Mouse (Mus musculus): Measurements from ENCODE around the gene A1cf. TPM values are rescaled to one million over a fixed set of nuclear protein-coding genes. Genes with fewer than 3 reads are reported as not detected.

A1cf gene
- polyA plus RNA-seq, 1 experiment from 2014 or later = not detected

GRCm38 (mm10) chr19:31895971-31896370 lies 27.4 kb downstream of the A1cf start:
- no peaks in the 10 kb centered on the region for H3K27me3 ChIP-seq
- no peak overlapping the region for H3K27ac ChIP-seq
- no peak overlapping the region for H3K9ac ChIP-seq
- 83% methylated on average over 1 of the region's 1 CpGs for WGBS
- H3K36me3 ChIP-seq = no peaks in the 10 kb centered on the region
- no peaks in the 10 kb centered on the region for H3K9me3 ChIP-seq
- no peaks in the 10 kb centered on the region for H3K4me1 ChIP-seq (replicated peaks)
- no peak overlapping the region for H3K4me2 ChIP-seq
- H3K4me3 ChIP-seq = no peak overlapping the region
- ATAC-seq (ENCODE audit: low FRiP score) = no peak

- no peak for ATAC-seq (ENCODE audit: low FRiP score)
- no peak overlapping the region for H3K4me2 ChIP-seq
- no peak overlapping the region for H3K9ac ChIP-seq
- H3K36me3 ChIP-seq = no peaks in the 10 kb centered on the region
- no peak overlapping the region for H3K4me3 ChIP-seq
- H3K9me3 ChIP-seq = no peaks in the 10 kb centered on the region
- no peak overlapping the region for H3K27ac ChIP-seq
- H3K27me3 ChIP-seq = no peaks in the 10 kb centered on the region
- no peaks in the 10 kb centered on the region for H3K4me1 ChIP-seq (replicated peaks)
- WGBS = 88% methylated on average over 1 of the region's 1 CpGs
Measured at GRCm38 (mm10) chr19:31896711-31897110, 28.1 kb downstream of the A1cf start.

- Histone ChIP-seq H3K4me2 (no peak overlapping the region), H3K9ac (no peak overlapping the region), H3K36me3 (no peaks in the 10 kb centered on the region), H3K4me3 (no peak overlapping the region), H3K27ac (no peak overlapping the region), H3K27me3 (no peaks in the 10 kb centered on the region), H3K9me3 (no peaks in the 10 kb centered on the region), H3K4me1 (replicated peaks) (no peaks in the 10 kb centered on the region)
- ATAC-seq (ENCODE audit: low FRiP score) = no peak
- 53% methylated on average over 7 of the region's 7 CpGs for WGBS
Measured at GRCm38 (mm10) chr19:31905671-31906070, 37.1 kb downstream of the A1cf start.

DNA sequence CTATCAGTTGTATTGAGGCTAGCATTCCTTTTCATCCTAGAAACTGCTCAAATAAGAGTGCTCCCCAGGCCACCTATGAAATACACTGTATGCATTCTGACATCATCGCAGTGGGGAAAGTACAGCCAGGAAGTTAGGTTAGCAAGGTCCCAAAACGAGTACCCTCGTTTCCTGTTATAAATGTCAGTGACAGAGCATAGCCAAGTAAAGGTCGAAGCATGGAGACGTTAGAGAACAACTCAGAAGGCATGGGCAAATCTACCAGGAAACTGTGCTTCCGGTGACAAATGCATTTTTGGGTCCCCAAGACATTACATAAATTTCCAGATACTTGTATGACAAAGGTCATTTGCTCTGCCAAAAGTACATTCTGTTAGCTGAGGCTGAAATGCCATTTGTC lies 41.9 kb downstream of the A1cf start:
- ATAC-seq (ENCODE audit: low FRiP score) = no peak
- no peaks in the 10 kb centered on the region for H3K36me3 ChIP-seq
- no peak overlapping the region for H3K9ac ChIP-seq

DNA sequence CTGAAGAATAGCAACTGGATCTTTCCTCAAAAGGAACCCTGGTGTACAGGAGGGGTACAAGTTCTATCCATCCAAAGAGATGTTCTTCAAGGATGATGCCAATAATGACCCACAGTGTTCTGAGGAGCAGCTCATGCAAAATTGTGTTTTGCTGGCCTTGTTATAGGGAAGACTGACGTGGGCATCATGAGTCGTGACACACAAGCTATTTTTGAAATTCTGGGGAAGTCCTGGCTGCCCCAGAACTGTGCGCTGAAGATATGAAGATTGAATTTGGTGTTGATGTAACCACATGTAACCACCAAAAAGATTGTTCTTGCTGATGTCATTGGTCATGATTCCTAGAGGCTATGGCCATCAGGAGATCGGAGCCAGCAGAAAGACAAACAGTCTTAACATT lies 45.4 kb downstream of the A1cf start:
- Histone ChIP-seq H3K36me3 (no peaks in the 10 kb centered on the region), H3K9ac (no peak overlapping the region), H3K9me3 (no peaks in the 10 kb centered on the region), H3K4me1 (replicated peaks) (no peaks in the 10 kb centered on the region), H3K27me3 (no peaks in the 10 kb centered on the region), H3K27ac (no peak overlapping the region), H3K4me2 (no peak overlapping the region), H3K4me3 (no peak overlapping the region)
- ATAC-seq (ENCODE audit: low FRiP score) = no peak
- WGBS = 95% methylated on average over 4 of the region's 4 CpGs

More for the DNA sequence above, 41.9 kb downstream of the A1cf start:
- no peak overlapping the region for H3K27ac ChIP-seq
- H3K4me1 ChIP-seq (replicated peaks) = no peaks in the 10 kb centered on the region
- no peak overlapping the region for H3K4me3 ChIP-seq
- WGBS = 80% methylated on average over 6 of the region's 6 CpGs
- H3K9me3 ChIP-seq = no peaks in the 10 kb centered on the region
- no peak overlapping the region for H3K4me2 ChIP-seq
- no peaks in the 10 kb centered on the region for H3K27me3 ChIP-seq

GRCm38 (mm10) chr19:31920357-31920756 lies 51.8 kb downstream of the A1cf start:
- no peak overlapping the region for H3K27ac ChIP-seq

GRCm38 (mm10) chr19:31921852-31922251 lies 53.3 kb downstream of the A1cf start:
- ATAC-seq (ENCODE audit: low FRiP score) = no peak
- H3K9ac ChIP-seq = no peak overlapping the region
- WGBS = 37% methylated on average over 5 of the region's 5 CpGs

More at GRCm38 (mm10) chr19:31920357-31920756, 51.8 kb downstream of the A1cf start:
- no peak for ATAC-seq (ENCODE audit: low FRiP score)
- no peaks in the 10 kb centered on the region for H3K4me1 ChIP-seq (replicated peaks)
- no peak overlapping the region for H3K9ac ChIP-seq
- H3K9me3 ChIP-seq = no peaks in the 10 kb centered on the region
- no peaks in the 10 kb centered on the region for H3K27me3 ChIP-seq
- 93% methylated on average over 4 of the region's 4 CpGs for WGBS
- H3K4me3 ChIP-seq = no peak overlapping the region
- H3K4me2 ChIP-seq = no peak overlapping the region
- H3K36me3 ChIP-seq = no peaks in the 10 kb centered on the region

GRCm38 (mm10) chr19:31923615-31924352 lies 55.2 kb downstream of the A1cf start:
- Histone ChIP-seq H3K27me3 (no peaks in the 10 kb centered on the region), H3K4me3 (no peak overlapping the region), H3K36me3 (no peaks in the 10 kb centered on the region), H3K9ac (no peak overlapping the region), H3K27ac (no peak overlapping the region), H3K4me2 (no peak overlapping the region), H3K4me1 (replicated peaks) (no peaks in the 10 kb centered on the region), H3K9me3 (no peaks in the 10 kb centered on the region)
- 80% methylated on average over 6 of the region's 6 CpGs for WGBS
- ATAC-seq (ENCODE audit: low FRiP score) = no peak

More at GRCm38 (mm10) chr19:31921852-31922251, 53.3 kb downstream of the A1cf start:
- H3K36me3 ChIP-seq = no peaks in the 10 kb centered on the region
- H3K4me3 ChIP-seq = no peak overlapping the region
- H3K4me2 ChIP-seq = no peak overlapping the region
- H3K27me3 ChIP-seq = no peaks in the 10 kb centered on the region
- H3K27ac ChIP-seq = no peak overlapping the region
- H3K4me1 ChIP-seq (replicated peaks) = no peaks in the 10 kb centered on the region
- no peaks in the 10 kb centered on the region for H3K9me3 ChIP-seq

DNA sequence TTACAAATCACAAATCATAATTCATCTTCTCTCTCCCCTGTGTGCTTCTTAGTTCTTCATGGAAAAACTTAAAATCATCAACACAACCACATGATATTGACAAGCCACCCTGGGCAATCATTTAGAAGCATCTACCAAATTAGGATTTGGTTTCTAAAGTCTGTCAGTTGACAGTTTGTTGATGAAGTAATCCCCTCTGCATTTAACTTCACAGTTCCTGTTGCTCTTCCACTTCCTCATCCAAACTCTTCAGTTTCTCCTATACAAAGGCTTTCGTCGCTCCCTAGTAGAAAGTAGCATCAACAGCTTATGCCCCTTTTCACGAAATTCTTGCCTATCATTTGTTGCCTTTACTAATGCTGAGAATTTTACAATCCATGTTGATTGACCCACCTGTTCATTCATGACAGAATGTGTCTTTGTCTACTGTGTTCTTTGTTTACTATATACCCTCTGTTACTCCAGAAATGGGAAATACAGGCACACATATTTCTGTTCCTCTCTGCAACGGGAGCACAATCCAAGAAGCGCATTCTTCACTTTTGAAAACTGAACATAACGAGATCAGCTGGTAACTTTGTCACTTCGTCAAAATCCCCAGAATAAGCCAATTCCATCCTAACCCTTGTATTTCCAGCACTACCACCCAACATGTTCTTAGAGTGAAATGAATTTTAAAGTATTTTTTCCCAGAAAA lies 82.4 kb downstream of the A1cf start:
- no peak overlapping the region for H3K9ac ChIP-seq
- WGBS = 85% methylated on average over 7 of the region's 7 CpGs
- H3K4me2 ChIP-seq = no peak overlapping the region
- no peaks in the 10 kb centered on the region for H3K9me3 ChIP-seq
- H3K27ac ChIP-seq = no peak overlapping the region
- H3K4me3 ChIP-seq = no peak overlapping the region
- no peaks in the 10 kb centered on the region for H3K36me3 ChIP-seq
- no peak for ATAC-seq (ENCODE audit: low FRiP score)
- no peaks in the 10 kb centered on the region for H3K4me1 ChIP-seq (replicated peaks)
- no peaks in the 10 kb centered on the region for H3K27me3 ChIP-seq

DNA sequence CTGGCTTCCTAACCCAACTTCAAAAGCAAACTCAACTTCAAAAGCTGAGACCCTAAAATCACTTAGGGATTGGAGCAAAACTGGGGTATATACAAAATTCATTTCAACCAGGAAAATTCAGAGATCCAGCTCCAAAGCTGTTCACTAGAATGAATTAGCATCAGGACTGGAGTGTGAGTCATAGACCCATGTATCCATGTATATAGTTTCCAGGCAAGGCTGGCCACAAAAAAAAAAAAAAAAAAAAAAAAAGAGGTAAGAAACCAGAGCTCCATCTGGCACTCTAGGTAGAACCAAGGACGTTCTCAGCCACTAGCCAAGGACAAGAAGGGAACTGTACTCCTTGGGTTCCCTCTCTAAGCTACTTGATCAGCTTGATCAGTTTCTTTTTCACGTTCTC lies 85.2 kb downstream of the A1cf start:
- 74% methylated on average over 2 of the region's 2 CpGs for WGBS
- H3K9ac ChIP-seq = no peak overlapping the region

GRCm38 (mm10) chr19:31954267-31954666 lies 85.7 kb downstream of the A1cf start:
- ATAC-seq (ENCODE audit: low FRiP score) = no peak

More for the DNA sequence above, 85.2 kb downstream of the A1cf start:
- Histone ChIP-seq H3K27ac (no peak overlapping the region), H3K36me3 (no peaks in the 10 kb centered on the region), H3K4me2 (no peak overlapping the region), H3K4me3 (no peak overlapping the region), H3K4me1 (replicated peaks) (no peaks in the 10 kb centered on the region), H3K9me3 (no peaks in the 10 kb centered on the region), H3K27me3 (no peaks in the 10 kb centered on the region)
- no peak for ATAC-seq (ENCODE audit: low FRiP score)

DNA sequence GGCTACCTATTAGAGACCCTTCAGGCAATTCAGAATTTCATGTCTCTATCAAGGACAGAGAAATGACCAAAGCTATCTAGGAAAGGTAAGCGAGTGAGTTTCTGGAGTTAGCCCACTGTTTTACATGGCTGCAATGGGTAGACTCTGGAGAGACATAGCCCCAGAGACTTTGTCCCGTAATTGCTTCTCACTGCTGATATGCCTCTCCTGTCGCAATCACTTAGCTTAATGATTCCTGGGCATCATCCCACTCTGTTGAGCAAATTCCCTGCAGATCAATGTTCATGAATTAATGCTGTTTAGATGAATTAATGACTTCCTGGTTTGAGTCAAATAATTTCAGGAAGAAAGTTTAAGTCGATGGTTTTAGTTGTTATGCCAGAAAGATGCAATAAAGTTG lies 86.1 kb downstream of the A1cf start:
- WGBS = 87% methylated on average over 4 of the region's 4 CpGs

More at GRCm38 (mm10) chr19:31954267-31954666, 85.7 kb downstream of the A1cf start:
- WGBS = 92% methylated on average over 4 of the region's 4 CpGs
- Histone ChIP-seq H3K27ac (no peak overlapping the region), H3K4me1 (replicated peaks) (no peaks in the 10 kb centered on the region), H3K4me3 (no peak overlapping the region), H3K36me3 (no peaks in the 10 kb centered on the region), H3K4me2 (no peak overlapping the region), H3K9me3 (no peaks in the 10 kb centered on the region), H3K9ac (no peak overlapping the region), H3K27me3 (no peaks in the 10 kb centered on the region)

DNA sequence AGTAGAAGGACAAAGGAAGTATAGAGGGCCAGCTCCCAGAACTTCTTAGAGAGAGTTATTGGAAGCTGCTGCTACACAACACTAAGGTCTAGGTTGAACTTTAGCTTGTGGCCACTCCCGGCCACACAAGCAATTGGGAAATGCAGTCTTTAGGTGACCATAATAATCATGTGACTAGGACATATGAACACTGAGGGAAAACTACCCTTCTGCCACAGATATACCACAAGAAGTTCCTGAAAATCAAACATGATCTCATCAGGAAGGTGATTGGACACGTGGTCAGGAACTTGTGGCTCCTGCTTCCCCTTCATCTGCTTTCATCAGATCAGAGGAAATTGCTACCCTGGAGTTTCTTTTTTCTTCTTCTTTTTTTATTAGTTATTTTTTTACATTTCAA lies 87.8 kb downstream of the A1cf start:
- no peak for ATAC-seq (ENCODE audit: low FRiP score)
- no peaks in the 10 kb centered on the region for H3K4me1 ChIP-seq (replicated peaks)
- H3K36me3 ChIP-seq = no peaks in the 10 kb centered on the region
- WGBS = 89% methylated on average over 2 of the region's 2 CpGs
- no peak overlapping the region for H3K4me3 ChIP-seq
- H3K4me2 ChIP-seq = no peak overlapping the region
- H3K27ac ChIP-seq = no peak overlapping the region
- no peaks in the 10 kb centered on the region for H3K9me3 ChIP-seq
- no peaks in the 10 kb centered on the region for H3K27me3 ChIP-seq
- H3K9ac ChIP-seq = no peak overlapping the region

More for the DNA sequence above, 86.1 kb downstream of the A1cf start:
- no peaks in the 10 kb centered on the region for H3K4me1 ChIP-seq (replicated peaks)
- H3K4me2 ChIP-seq = no peak overlapping the region
- no peak for ATAC-seq (ENCODE audit: low FRiP score)
- no peak overlapping the region for H3K4me3 ChIP-seq
- no peak overlapping the region for H3K9ac ChIP-seq
- no peaks in the 10 kb centered on the region for H3K9me3 ChIP-seq
- H3K27me3 ChIP-seq = no peaks in the 10 kb centered on the region
- no peak overlapping the region for H3K27ac ChIP-seq
- no peaks in the 10 kb centered on the region for H3K36me3 ChIP-seq
